Mouse (Mus musculus): Measurements from ENCODE around the gene Cdh12.
"Not testable (repeated sequence)": the region's sequence is repeated elsewhere in the genome, so short reads cannot be mapped to it uniquely, and the experiment has no call there.

Cdh12 gene

DNA sequence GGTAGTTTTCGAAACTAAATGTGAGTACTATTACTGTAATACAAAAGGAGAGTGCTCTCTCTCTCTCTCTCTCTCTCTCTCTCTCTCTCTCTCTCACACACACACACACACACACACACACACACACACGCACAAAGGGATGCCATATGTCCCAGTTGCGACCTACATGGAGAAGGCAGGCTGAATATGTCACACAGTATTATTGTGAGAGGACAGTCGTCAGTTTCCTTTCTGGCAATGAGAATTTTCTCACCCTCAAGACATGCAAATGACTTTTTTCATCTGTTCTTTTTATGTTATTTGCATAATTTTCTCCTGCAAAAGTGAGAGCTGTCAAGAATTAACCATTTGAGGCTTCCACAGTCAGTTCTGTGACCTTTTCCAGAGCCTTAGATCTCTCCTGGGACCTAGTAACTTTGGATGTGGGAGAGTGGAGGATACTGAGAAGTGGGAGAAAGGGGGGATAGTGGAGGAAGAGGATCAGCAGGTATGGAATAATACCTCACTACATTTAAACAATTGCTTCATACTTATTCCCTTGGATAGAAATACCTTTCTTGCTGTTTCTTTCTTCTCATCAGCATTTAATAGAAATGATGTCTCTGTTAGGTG lies 660.9 kb downstream of the Cdh12 start:
- no peak for DNase-seq (ENCODE audit: low spot score)

DNA sequence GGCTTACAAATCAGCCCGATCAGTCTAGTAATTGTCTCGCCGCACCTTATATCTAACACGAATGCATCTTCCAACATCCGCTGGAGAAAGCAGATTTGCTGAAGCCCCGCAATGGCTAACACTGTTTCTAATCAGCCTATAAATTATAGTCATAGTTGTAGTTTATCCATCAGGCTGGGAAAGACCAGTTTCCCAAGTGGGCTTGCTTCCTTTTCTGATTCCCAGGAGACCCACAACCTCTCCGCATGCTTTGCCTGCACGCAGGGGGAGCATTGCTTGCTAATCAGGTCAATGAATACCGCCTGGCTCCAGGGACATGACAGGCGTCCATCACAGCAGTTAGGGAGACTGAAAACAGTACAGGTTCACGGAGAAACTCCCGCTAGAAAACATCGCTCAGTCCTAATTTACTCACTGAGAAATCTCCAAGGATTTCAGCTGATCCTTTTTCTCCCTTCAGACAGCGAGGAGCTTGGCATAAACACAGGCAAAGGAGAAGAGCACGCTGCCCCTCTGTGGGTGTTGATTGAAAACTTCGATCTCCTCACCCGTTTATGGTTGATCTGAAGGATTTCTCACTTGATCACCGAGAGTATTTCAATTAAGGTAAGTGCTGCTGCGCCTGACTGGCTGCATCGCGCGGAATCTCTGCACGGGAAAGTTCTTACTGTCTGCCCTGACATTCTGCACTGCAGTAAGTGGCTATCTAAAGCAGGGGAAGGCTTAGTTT lies 662.0 kb downstream of the Cdh12 start:
- DNase-seq (ENCODE audit: low spot score) = no peak

DNA sequence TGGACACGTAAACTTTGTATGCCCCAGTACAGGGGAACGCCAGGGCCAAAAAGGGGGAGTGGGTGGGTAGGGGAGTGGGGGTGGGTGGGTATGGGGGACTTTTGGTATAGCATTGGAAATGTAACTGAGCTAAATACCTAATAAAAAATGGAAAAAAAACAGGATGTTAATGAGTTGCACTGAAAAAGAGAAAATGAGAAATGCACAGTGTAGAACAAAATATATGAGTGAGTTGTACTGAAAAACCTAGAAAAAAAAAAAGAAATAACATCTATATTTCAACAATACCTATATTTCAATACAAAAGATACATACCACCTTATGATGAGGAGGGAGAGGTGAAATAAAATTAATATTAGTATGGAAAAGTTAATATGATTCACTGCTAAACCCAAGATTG lies 665.7 kb downstream of the Cdh12 start:
- not testable (repeated sequence) for DNase-seq (ENCODE audit: low spot score)

DNA sequence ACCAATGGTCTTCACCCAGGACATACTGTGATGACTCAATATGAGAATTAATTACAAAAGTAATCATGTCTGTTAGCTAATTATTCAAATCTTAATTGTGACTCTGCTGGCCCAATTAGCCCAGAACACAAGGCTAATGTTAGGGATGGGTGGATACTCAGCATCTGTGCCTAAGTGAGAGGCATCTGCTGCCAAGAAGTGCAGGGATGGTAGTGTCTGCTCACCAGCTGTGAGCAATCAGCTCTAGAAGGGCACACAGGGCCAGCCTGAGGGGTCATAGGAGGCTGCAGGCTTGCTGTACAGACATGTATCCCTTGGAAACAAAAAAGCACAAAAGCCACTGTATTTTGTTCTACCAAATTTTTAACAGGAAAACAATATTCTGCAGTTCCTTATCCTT lies 681.6 kb downstream of the Cdh12 start:
- no peak for DNase-seq (ENCODE audit: low spot score)

DNA sequence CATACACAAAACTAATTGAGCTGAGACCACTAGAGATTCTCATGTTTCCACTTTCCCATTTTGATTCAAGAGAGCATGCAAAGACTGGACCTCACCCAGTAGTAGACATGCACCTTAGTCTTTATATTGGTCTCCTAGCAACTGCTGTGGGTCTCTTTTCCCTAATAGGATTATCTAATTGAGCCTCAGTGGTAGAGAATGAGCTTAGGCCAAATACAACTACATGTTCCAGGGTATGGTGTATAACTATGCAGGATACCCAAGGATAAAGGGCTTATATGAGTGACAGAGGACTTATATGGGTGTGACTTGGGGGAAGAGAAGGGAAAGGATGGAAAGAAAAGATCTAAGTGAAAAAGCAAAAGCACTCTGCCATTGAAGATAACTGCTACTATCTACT lies 683.9 kb downstream of the Cdh12 start:
- no peak for DNase-seq (ENCODE audit: low spot score)

DNA sequence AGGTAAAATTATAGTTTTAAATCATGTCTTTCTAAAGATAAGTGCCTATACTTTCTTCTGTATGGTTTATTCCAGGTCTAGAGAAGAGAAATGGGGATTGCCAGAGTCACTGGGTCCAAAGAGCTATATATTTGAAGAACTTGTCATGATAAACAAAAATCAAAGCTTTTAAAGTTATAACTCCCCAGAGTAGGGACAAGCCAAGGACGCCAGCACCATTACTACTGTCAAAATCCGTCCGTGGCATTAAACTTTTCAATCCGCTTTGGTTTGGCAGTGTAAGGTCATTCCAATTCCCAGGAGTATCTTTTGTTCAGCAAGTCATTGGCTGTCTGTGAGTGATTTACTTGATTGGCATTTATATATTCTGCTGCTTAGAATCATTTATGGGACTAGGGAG lies 697.8 kb downstream of the Cdh12 start:
- DNase-seq (ENCODE audit: low spot score) = no peak

DNA sequence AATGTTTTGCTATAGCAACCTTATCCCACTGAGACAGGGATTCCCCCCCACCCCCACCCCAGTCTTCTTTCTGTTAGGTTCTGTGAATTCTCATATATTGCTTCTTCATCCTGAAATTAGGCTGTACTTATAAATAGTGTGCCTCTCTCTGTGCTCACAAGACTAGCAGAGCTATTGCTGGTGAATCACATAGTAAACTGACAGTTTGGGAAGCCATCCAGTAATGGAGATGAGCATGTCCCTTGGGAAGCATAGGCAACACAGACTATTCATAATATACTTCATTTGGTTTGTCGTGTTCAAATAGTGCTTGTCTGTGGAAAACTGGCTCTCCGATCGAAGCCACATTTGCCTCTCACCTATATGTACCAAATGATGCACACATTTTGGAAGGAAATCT lies 704.5 kb downstream of the Cdh12 start:
- no peak for DNase-seq (ENCODE audit: low spot score)

DNA sequence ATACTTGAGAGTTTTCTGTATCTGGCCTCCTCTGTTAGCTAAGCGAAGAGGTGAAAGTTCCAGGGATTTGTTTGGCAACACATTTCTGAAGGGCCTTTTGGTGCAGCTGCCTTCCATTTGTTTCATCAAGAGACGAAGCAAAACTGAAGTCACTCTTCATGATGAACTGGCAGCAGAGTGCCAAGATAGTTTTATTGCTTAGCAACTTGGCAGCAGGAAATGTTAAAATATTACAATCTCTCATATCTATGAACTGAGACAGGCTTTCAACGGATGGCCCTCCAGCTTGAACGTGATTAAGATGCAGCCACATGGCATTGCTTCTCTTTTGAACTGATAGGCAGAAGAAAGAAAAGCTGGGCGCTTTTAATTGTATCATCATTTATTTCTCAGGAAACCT lies 730.7 kb downstream of the Cdh12 start:
- DNase-seq (ENCODE audit: low spot score) = no peak

DNA sequence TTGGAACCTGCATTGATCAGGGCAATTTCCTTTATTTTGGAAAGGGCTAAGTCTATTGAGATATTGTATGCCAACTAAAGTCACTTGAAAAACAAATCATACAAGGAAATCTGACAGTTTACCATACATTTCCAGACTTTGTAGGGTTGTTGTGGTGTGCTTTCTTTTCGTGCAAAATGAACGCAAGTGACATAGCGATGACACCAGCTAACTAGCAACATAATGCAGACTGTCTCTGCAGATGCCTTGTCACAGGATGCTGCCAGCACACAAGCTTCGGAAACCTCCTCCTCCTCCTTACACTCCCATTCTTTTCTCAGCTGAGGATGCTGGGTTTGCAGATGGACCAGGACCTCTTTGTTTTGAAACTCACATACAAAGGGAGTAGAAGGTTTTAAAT lies 731.1 kb downstream of the Cdh12 start:
- no peak for DNase-seq (ENCODE audit: low spot score)

DNA sequence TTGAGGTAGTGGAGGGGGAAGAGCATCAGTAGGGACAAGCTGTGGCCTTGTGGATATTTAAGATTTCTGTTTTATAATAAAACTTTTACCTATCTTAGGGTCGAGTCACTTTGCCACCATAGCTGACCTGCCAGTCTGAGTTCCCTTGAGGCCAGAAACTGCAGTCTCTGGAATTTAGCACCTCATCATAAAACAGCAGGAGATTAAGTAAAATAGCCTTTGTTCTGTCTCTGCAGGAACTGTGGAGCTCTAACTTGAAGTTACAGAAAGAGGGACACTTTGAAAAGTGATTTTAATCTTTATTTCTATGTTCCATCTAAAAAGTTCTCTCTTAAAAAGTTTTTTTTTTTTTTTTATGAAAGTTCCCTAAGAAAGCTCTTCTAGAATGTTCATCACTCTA lies 736.7 kb downstream of the Cdh12 start:
- no peak for DNase-seq (ENCODE audit: low spot score)

DNA sequence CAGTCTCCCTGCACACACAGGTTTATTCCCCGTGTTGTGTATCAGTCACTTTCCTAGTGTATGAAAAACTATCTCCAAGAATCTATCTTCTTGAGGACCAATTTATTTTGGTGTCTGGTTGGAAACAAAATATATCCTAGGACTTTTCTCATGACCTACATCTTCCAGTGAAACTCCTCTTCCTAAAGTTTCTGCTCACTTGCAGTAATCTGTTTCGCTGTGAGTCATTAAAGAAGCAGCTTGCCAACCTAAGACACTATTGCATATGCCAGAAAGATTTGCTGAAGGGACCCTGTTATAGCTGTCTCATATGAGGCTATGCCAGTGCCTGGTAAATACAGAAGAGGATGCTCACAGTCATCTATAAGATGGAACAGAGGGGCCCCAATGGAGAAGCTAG lies 761.0 kb downstream of the Cdh12 start:
- DNase-seq (ENCODE audit: low spot score) = not testable (repeated sequence)

DNA sequence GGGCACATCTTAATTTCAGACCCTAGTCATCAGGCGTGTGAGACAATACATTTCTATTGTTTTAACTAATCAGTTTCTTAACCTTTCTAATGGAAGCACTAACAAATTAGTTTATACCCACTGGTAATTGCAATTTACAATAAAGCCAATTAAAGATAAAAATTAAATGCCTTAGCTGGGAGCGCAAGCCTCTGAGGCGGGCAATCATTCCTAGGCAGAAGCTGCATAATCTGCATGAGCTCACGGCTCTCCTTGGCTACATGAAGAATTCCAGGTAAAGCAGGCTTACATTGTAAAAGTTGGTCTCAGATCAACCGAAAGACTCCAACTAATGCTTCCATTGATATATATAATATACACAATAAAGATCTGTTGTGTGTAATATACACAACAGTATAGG lies 773.9 kb downstream of the Cdh12 start:
- no peak for DNase-seq (ENCODE audit: low spot score)

DNA sequence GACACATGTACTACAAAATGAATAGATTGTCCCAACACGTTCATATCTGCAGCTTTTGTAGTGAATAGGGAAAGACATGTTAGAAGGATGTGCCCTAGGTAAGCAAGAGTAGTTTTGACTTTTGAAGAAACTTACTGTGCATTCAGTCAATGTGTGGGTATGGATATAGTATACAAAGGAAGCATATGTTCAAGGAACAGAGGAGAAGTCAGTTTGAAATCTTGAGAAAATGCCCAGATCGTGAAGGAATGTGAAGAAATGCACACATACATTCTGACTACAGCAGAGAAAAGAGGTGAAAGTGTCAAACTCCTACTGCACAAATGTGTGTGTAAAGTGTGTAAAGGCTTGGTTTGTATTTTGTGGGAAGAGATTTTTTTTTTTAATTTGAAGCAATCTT lies 812.3 kb downstream of the Cdh12 start:
- no peak for DNase-seq (ENCODE audit: low spot score)

DNA sequence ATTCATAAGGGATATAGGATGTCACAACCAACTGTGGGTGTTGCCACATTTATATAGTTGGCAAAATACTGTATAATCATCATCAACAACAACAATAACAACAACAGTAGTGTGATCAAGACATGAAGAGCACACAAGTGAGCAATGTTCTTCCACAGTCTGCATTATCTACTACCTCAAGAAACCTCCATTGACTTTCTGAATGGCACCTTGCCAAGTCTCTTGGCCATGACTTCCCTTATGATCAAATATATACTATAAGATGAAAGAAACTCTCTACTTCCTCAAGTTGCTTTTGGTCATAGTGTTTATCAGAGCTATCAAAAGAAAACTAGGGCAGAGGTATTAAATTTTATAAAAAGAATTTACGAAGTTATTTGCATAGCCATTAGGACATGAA lies 820.8 kb downstream of the Cdh12 start:
- DNase-seq (ENCODE audit: low spot score) = no peak

DNA sequence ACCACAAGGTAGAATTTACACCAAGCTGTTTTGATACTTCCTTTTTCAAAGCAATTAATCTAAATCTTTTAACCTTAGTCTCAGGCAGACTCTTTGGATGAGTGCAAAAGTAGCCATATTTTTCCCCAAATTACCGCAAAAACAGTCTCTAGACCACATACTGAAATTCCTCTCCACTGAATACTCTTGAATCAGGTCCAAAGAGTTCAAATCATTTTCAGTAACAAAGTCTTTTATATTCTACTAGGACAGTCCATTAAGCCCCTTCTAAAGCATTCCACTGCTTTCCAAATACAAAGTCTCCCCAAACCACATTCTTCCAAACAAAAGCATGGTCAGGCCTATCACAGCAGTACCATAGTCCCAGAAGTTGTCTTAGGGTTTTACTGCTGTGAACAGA lies 848.0 kb downstream of the Cdh12 start:
- no peak for DNase-seq (ENCODE audit: low spot score)

DNA sequence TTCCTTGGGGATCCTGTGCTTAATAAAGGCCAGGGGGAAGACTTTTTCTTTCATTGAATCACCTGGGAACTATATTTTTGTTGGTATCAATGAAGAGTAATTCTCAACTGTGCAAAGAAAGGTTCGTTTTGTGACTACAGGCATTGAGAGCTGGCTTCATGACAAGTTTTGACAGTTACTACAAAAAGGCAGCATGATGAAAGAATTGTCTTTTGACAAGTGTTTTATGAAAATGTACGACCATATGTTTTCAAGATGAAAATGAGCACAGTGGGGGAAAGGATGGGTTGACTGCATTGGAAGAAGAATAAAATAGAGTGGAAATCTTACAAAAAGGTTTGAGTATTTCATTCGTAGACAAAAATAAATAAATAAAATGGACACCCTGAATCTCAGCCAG lies 866.4 kb downstream of the Cdh12 start:
- no peak for DNase-seq (ENCODE audit: low spot score)

DNA sequence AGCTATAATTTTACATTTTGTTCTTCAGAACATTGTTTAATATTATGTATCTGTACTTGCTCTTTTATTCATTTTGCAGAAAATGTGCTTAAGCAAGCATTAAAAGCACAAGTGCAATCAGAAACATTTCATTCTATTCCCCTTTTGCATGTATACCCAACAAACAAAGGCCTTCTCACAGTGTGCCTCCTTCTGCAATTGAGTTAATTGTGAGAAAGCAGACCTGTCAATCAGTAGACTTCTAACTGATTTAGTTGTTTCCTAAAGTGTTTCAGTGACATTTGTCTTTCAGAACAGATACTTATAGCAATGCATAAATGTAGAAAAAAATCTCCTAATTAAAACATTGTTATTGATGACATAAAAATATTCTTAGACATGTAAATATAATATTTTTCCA lies 894.8 kb downstream of the Cdh12 start:
- no peak for DNase-seq (ENCODE audit: low spot score)

DNA sequence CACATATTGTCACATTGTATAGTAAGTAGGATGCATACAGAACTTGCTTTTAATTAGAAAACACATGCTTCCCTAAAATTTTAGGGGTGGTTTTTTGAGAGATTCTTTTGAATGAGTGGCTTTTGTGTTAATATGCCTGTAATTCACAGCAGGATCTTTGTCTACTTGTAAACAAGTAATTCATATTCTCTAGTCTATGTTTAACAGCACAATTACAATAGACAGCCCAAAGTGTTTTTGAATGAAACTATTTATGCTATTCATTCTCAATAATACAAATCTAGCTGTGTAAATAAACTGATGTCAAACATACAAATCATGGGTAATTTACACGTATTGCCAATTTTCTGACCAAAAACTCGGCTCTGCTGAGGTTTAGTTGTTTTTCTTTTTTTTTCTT lies 895.3 kb downstream of the Cdh12 start:
- no peak for DNase-seq (ENCODE audit: low spot score)

DNA sequence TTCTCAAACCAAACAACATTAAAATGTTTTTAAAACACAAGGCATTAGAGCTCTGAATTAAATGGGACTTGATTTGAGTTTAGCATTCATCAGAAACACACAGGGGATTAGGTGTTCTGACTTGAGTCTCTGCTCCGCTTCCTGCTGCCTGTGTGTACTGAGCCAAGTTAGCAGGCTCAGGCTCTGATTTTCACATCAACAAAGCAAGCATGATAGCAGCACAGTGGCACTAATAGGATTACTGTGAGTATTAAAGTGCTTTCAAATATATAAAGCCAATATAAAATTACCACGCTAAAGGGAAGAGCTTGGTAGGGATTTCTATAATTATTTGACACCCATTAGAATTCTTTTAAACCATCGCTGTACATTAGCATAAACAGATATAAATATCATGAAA lies 895.7 kb downstream of the Cdh12 start:
- DNase-seq (ENCODE audit: low spot score) = no peak

DNA sequence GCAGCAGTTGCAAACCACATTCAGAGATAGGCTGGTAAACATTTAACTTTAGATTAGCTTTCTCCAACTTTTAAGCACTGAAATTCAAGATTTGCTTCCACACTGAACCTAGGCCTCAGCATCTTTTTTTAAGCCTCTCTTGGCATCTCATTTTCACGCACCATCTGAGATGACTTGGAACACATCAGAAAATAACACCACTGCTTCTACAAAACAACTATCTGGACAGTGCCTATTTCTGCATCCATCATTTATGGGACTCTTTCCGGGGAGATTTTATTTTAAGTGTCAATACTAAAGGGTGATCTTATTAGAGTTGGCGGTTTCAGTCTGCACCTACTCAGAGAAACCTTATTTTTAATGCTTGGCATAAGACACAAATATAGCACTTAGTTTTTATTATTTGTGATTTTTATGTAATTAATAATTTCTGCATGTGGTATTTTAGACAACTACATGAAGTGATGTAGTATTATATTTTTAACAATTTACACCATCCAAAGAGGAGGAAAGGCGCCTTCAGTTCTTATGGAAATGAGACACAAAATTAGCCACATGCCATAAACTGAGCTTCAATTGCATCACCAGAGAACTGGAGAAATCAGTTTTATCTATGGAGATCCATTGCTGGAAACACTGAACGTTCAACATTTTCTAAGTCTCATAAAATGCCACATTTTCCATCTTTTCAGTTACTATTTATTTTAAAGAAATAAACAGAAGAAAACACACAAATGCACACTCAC lies 906.5 kb downstream of the Cdh12 start:
- no peak for DNase-seq (ENCODE audit: low spot score)

DNA sequence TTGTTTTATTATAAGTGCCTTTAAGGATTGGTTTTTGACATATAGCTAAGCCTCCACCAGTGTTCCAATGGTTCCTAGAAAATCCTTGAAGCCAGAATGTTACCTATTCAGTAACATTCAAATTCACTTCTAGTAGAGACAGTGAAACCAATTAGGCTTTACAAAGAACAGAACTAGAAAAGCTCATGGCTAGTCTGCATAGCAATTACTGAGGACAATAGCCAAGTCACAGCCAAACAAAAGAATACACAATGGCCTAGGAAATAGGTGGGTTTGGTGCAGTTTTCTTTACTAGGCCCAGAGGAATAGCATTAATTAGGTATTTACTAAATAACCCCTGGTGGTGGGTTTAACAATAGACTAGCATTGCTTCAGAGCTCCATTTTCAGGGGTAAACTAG lies 917.3 kb downstream of the Cdh12 start:
- no peak for DNase-seq (ENCODE audit: low spot score)

DNA sequence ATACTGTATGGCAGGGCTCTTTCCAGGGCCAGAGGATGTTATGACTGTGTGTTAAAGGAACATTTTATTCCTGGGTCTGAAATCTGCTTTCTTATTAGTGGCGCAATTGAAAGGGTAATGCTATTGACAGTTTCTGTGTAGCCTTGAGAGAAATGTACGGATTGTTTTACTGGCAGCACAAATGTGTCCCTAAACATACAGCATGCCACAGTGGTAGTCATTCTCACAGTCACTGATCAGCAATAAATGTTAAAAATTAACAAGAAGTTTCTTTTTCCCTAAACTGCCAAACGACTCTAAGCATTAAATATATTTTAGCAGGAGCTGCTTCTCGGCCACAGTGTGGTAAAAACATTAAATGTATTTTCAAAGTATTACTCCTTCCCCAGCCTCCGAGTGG lies 926.4 kb downstream of the Cdh12 start:
- DNase-seq (ENCODE audit: low spot score) = no peak

DNA sequence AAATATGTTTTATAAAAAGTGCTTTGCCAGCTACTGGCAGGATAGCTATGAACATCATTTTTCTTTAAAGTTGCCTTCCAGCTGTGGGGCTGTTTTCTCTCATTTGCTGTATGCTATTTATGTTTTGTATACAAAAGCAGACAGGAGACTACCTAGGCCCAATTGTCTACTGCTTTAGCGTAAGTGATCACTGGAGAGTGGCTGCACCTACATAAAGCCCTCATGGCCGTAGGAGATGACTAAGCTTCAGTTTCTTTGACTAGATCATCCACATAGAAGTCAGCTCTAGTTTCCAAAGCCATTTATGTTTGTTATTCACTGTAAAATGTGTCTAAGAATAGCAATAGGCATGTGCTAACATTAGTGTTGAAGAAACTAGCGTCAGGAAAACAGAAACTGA lies 926.8 kb downstream of the Cdh12 start:
- DNase-seq (ENCODE audit: low spot score) = no peak

DNA sequence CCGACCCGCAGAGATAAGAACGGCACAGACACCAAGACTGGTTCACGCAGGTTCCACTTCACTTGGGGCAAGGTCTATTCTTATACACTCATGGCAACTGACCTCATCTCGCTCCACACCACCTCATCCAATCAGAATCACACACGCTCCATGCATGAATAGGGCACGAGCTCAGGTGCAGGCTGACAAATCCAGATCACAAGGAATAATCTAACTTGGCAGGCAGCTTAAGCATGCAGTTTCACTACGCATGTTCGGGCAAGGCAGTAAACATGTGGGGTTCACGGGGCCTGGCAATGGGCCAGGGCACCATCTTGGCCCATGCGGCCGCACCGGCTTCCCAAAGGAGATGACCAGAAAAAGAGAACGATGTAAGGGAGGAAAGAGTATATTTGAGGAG lies 942.4 kb downstream of the Cdh12 start:
- DNase-seq (ENCODE audit: low spot score) = not testable (repeated sequence)

Data from yolk sac, embryonic 10.5 days (tissue).